Mouse (Mus musculus) stomach, embryonic 16.5 days (tissue): ENCODE results near the gene Hrc. TPM values are rescaled to one million over a fixed set of nuclear protein-coding genes. Genes with fewer than 3 reads are reported as not detected.
A peak's percentile ranks its signal among the peaks of the same experiment; 100 is the strongest.
"Not testable (repeated sequence)": the region's sequence is repeated elsewhere in the genome, so short reads cannot be mapped to it uniquely, and the experiment has no call there.

Experiments
- ATAC-seq: fragments of 200-750 bp; cut with Nextera tagmentation; 2 replicates; pipeline ENCODE4 v1.8.0; 2017; ENCODE audit warnings: moderate number of reproducible peaks, moderate TSS enrichment; ENCODE audit not compliant: insufficient read depth, low FRiP score
- H3K27ac ChIP-seq: fragments of 300-500 bp; sonication (generic); 2 replicates; pipeline ENCODE4 v1.5.1; 2014; ENCODE audit warnings: low read length
- H3K27me3 ChIP-seq: fragments of 300-500 bp; sonication (generic); 2 replicates; pipeline ENCODE4 v1.6.1; 2014; ENCODE audit warnings: low read length, control low read depth, mixed read lengths; ENCODE audit not compliant: control insufficient read depth, insufficient read depth
- H3K36me3 ChIP-seq: fragments of 300-500 bp; sonication (generic); 2 replicates; pipeline ENCODE4 v1.6.1; 2014; ENCODE audit warnings: low read length; ENCODE audit not compliant: control insufficient read depth, insufficient read depth
- H3K4me1 ChIP-seq: fragments of 300-500 bp; sonication (generic); 2 replicates; pipeline ENCODE4 v1.6.1; 2014; ENCODE audit warnings: low read length, control low read depth, mixed read lengths; ENCODE audit not compliant: control insufficient read depth, insufficient read depth
- H3K4me2 ChIP-seq: fragments of 300-500 bp; sonication (generic); 2 replicates; pipeline ENCODE4 v1.6.1; 2014; ENCODE audit warnings: low read depth, low read length, mixed read lengths
- H3K4me3 ChIP-seq: fragments of 300-500 bp; sonication (generic); replicated peaks from 2 replicates; pipeline ENCODE4 v1.5.1; 2014; ENCODE audit warnings: mild to moderate bottlenecking, low read length
- H3K9ac ChIP-seq: fragments of 300-500 bp; sonication (generic); 2 replicates; pipeline ENCODE4 v1.6.1; 2014; ENCODE audit warnings: low read length
- H3K9me3 ChIP-seq: fragments of 300-500 bp; sonication (generic); replicated peaks from 2 replicates; pipeline ENCODE4 v1.6.1; 2016; ENCODE audit warnings: low read length, control low read depth; ENCODE audit not compliant: control insufficient read depth
- WGBS: fragments of 180-500 bp; shearing (Covaris S2); extraction: QIAGEN DNeasy Blood & Tissue Kit; methylation state at CpG from one replicate; pipeline ENCODE4 v1.1.7; 2014; 5-methylcytosine and 5-hydroxymethylcytosine counted together
- polyA plus RNA-seq: library from polyadenylated mRNA; unstranded; fragments of >200 nt; fragmentation: Nextera tagmentation; extraction: Ambion mirVana; gene quantifications from 2 replicates; pipeline ENCODE4 v1.2.1, GENCODE M21; 2015

Gene Hrc
- polyA plus RNA-seq, 1 experiment from 2014 or later = 3.1 TPM

GRCm38 (mm10) chr7:45355318-45356020 is 20.4 kb downstream of the Hrc start:
- WGBS = 65% methylated on average over 15 of the region's 15 CpGs
- H3K4me1 ChIP-seq = no peaks in the 10 kb centered on the region
- no peak overlapping the region for H3K4me2 ChIP-seq
- H3K9ac ChIP-seq = no peak overlapping the region
- no peak overlapping the region for H3K27ac ChIP-seq
- H3K9me3 ChIP-seq = no peaks in the 10 kb centered on the region
- H3K27me3 ChIP-seq = peaks cover 6% of the 10 kb centered on the region; the same call in 1 of the 2 replicates
- H3K36me3 ChIP-seq = no peaks in the 10 kb centered on the region
- H3K4me3 ChIP-seq = no peak overlapping the region
- 0 out of 2 replicates have a peak, but pooled peaks have one; percentile 33 for ATAC-seq

- Histone ChIP-seq H3K4me2 (no peak overlapping the region), H3K36me3 (no peaks in the 10 kb centered on the region), H3K4me1 (0 out of 2 replicates have a peak, but pooled peaks cover under 1% of the 10 kb centered on the region), H3K9ac (no peak overlapping the region), H3K27me3 (peaks cover 9% of the 10 kb centered on the region; the same call in 1 of the 2 replicates), H3K9me3 (no peaks in the 10 kb centered on the region), H3K27ac (no peak overlapping the region), H3K4me3 (no peak overlapping the region)
- 37% methylated on average over 13 of the region's 13 CpGs for WGBS
- ATAC-seq = no peak
These were observed 21.0 kb downstream of the Hrc start for GRCm38 (mm10) chr7:45356087-45356486.

GRCm38 (mm10) chr7:45359081-45359480 is 24.0 kb downstream of the Hrc start:
- WGBS = 55% methylated on average over 10 of the region's 11 CpGs
- not testable (repeated sequence) for H3K4me3 ChIP-seq, ATAC-seq, H3K4me2 ChIP-seq, H3K27ac ChIP-seq, H3K9ac ChIP-seq, H3K36me3 ChIP-seq, H3K9me3 ChIP-seq, H3K4me1 ChIP-seq
- peaks cover 20% of the 10 kb centered on the region for H3K27me3 ChIP-seq

- Histone ChIP-seq H3K4me1 (peaks cover 6% of the 10 kb centered on the region; the same call in 1 of the 2 replicates), H3K36me3 (no peaks in the 10 kb centered on the region), H3K9me3 (no peaks in the 10 kb centered on the region), H3K4me3 (peak overlapping the region; percentile 46; the same call in 1 of the 2 replicates), H3K27ac (no peak overlapping the region), H3K4me2 (peak overlapping the region; percentile 77), H3K27me3 (peaks cover 20% of the 10 kb centered on the region), H3K9ac (no peak overlapping the region)
- ATAC-seq = no peak
- WGBS = 40% methylated on average over 18 of the region's 18 CpGs
These were observed 25.5 kb downstream of the Hrc start for GRCm38 (mm10) chr7:45360404-45361125.

- no peaks in the 10 kb centered on the region for H3K9me3 ChIP-seq
- under 1% methylated on average over 43 of the region's 43 CpGs for WGBS
- H3K4me2 ChIP-seq = peak overlapping the region; percentile 77
- peak; percentile 83 for ATAC-seq
- H3K4me3 ChIP-seq = peak overlapping the region; percentile 46
- H3K36me3 ChIP-seq = no peaks in the 10 kb centered on the region
- H3K27me3 ChIP-seq = peaks cover 20% of the 10 kb centered on the region
- H3K4me1 ChIP-seq = peaks cover 9% of the 10 kb centered on the region; the same call in 1 of the 2 replicates
- no peak overlapping the region for H3K27ac ChIP-seq
- peak overlapping the region; percentile 69 for H3K9ac ChIP-seq
These were observed 26.2 kb downstream of the Hrc start for GRCm38 (mm10) chr7:45361243-45361804.

GRCm38 (mm10) chr7:45362801-45363200 is 27.7 kb downstream of the Hrc start:
- Histone ChIP-seq H3K9ac (no peak overlapping the region), H3K36me3 (no peaks in the 10 kb centered on the region), H3K4me2 (0 out of 2 replicates have a peak overlapping the region, but pooled peaks have one; percentile 77), H3K4me1 (peaks cover 15% of the 10 kb centered on the region), H3K9me3 (no peaks in the 10 kb centered on the region), H3K4me3 (no peak overlapping the region), H3K27me3 (peaks cover 20% of the 10 kb centered on the region), H3K27ac (peak overlapping the region; percentile 76; the same call in 1 of the 2 replicates)
- 4% methylated on average over 13 of the region's 13 CpGs for WGBS
- ATAC-seq = peak; percentile 24; the same call in 1 of the 2 replicates

- ATAC-seq = no peak
- 78% methylated on average over 2 of the region's 2 CpGs for WGBS
- H3K4me3 ChIP-seq = no peak overlapping the region
- H3K36me3 ChIP-seq = no peaks in the 10 kb centered on the region
- peak overlapping the region; percentile 19; the same call in 1 of the 2 replicates for H3K27ac ChIP-seq
- H3K27me3 ChIP-seq = peaks cover 28% of the 10 kb centered on the region
- peaks cover 17% of the 10 kb centered on the region for H3K4me1 ChIP-seq
- H3K9me3 ChIP-seq = no peaks in the 10 kb centered on the region
- H3K4me2 ChIP-seq = no peak overlapping the region
- no peak overlapping the region for H3K9ac ChIP-seq
These were observed 28.9 kb downstream of the Hrc start for GRCm38 (mm10) chr7:45363983-45364382.

- H3K27me3 ChIP-seq = peaks cover 30% of the 10 kb centered on the region
- WGBS = 4% methylated on average over 35 of the region's 35 CpGs
- H3K36me3 ChIP-seq = no peaks in the 10 kb centered on the region
- peak overlapping the region; percentile 63 for H3K4me3 ChIP-seq
- H3K9me3 ChIP-seq = no peaks in the 10 kb centered on the region
- H3K4me2 ChIP-seq = peak overlapping the region; percentile 97
- peaks cover 28% of the 10 kb centered on the region for H3K4me1 ChIP-seq
- H3K27ac ChIP-seq = no peak overlapping the region; the same call in none of the 2 replicates
- peak overlapping the region; percentile 76 for H3K9ac ChIP-seq
- ATAC-seq = no peak
These were observed 30.9 kb downstream of the Hrc start for GRCm38 (mm10) chr7:45365742-45366651.
